Mouse (Mus musculus) thymus, adult 2 months (tissue): ENCODE measurements around the gene Opa3. TPM values are rescaled to one million over a fixed set of nuclear protein-coding genes. Genes with fewer than 3 reads are reported as not detected.
A peak's percentile ranks its signal among the peaks of the same experiment; 100 is the strongest.

Experiments used
- DNase-seq: peaks from one replicate; pipeline ENCODE4 v3.0.0; 2021
- H3K27ac ChIP-seq: fragments of 200-500 bp; 2 replicates; pipeline ENCODE4 v1.5.1; 2012; ENCODE audit warnings: low read length, control low read depth; ENCODE audit not compliant: control insufficient read depth, insufficient read depth
- H3K27me3 ChIP-seq: fragments of 200-500 bp; 2 replicates; pipeline ENCODE4 v1.6.1; 2012; ENCODE audit warnings: mild to moderate bottlenecking, low read length, moderate library complexity, mixed read lengths; ENCODE audit not compliant: control insufficient read depth, insufficient read depth
- H3K36me3 ChIP-seq: fragments of 200-500 bp; 2 replicates; pipeline ENCODE4 v1.6.1; 2012; ENCODE audit warnings: mild to moderate bottlenecking, low read length, moderate library complexity; ENCODE audit not compliant: control insufficient read depth, insufficient read depth
- H3K4me1 ChIP-seq: fragments of 200-500 bp; replicated peaks from 2 replicates; pipeline ENCODE4 v1.6.1; 2012; ENCODE audit warnings: low read length; ENCODE audit not compliant: control insufficient read depth, insufficient read depth
- H3K4me3 ChIP-seq: fragments of 200-500 bp; 2 replicates; pipeline ENCODE4 v1.5.1; 2012; ENCODE audit warnings: mild to moderate bottlenecking, low read length, control low read depth, moderate library complexity; ENCODE audit not compliant: control insufficient read depth, insufficient read depth
- CTCF ChIP-seq: fragments of 200-500 bp; IDR thresholded peaks from 2 replicates; pipeline ENCODE4 v1.5.1; 2012; ENCODE audit warnings: mild to moderate bottlenecking, control low read depth, low read length, moderate library complexity, borderline replicate concordance; ENCODE audit not compliant: control insufficient read depth, poor library complexity, insufficient read depth; ENCODE audit errors: extremely low read depth
- POLR2A ChIP-seq: fragments of 200-500 bp; IDR thresholded peaks from 2 replicates; pipeline ENCODE4 v1.6.1; 2012; ENCODE audit warnings: mild to moderate bottlenecking, low read length, control low read depth, moderate library complexity; ENCODE audit not compliant: control insufficient read depth, poor library complexity, insufficient read depth; ENCODE audit errors: extremely low read depth
- WGBS: fragments of 180-500 bp; shearing (Covaris S2); methylation state at CpG from one replicate; pipeline ENCODE4 v1.1.7; 2018; 5-methylcytosine and 5-hydroxymethylcytosine counted together
- polyA plus RNA-seq: library from polyadenylated mRNA; depleted of rRNA; stranded (reverse); fragments of >200 nt; gene quantifications from 2 replicates; pipeline ENCODE4 v1.2.3, GENCODE M21; 2012

Gene Opa3
- polyA plus RNA-seq, 1 experiment, result 46.5 TPM

GRCm38 (mm10) chr7:19267051-19267450 lies 38.9 kb downstream of the Opa3 start:
- no peak for DNase-seq
- TF ChIP-seq POLR2A, result no peak
- TF ChIP-seq CTCF, result no peak
- H3K27ac ChIP-seq, result 0 out of 2 replicates have a peak overlapping the region, but pooled peaks have one; percentile 7
- H3K4me3 ChIP-seq, result no peak overlapping the region
- WGBS, result 39% methylated on average over 10 of the region's 10 CpGs
- H3K27me3 ChIP-seq, result no peaks in the 10 kb centered on the region
- peaks cover 51% of the 10 kb centered on the region for H3K4me1 ChIP-seq
- peaks cover 17% of the 10 kb centered on the region; the same call in 1 of the 2 replicates for H3K36me3 ChIP-seq

DNA sequence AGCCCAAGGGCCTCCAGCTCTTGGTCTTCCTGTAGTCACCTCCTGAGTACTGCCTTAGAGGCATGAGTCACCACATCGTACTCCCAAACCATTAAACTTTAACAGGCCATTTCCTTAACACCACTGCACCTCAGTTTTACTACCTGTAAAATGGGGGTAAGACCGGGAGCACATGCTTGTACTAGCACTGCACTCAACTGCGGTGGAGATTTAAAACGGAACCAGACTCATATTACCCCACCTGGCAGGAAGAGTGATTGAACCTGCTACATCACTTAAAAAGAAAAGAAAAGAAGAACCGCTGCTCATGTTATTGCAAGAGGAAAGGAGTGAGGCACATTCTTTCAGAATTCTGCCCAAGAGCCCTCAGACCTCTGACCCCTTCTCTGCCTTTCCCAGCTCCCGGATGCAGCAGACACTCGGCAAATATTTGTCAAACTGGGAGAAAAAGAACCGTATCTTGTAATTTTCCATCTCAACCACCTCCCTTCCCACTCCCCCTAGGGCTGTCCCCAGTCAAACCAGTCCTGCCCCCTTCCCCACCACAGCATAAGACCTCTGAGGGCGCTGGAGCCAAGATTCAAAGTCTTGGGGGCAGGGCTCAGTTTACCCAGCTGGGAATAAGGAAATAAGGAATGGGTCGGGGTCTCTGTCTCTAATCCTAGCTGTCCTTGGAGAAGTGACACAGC lies 41.0 kb downstream of the Opa3 start:
- Histone ChIP-seq H3K36me3 (peaks cover 4% of the 10 kb centered on the region; the same call in 1 of the 2 replicates), H3K27ac (peak overlapping the region; percentile 74; the same call in 1 of the 2 replicates), H3K4me1 (peaks cover 54% of the 10 kb centered on the region), H3K27me3 (no peaks in the 10 kb centered on the region), H3K4me3 (peak overlapping the region; percentile 27)
- TF ChIP-seq POLR2A, result no peak
- no peak for TF ChIP-seq CTCF
- no peak for DNase-seq
- 9% methylated on average over 10 of the region's 10 CpGs for WGBS

DNA sequence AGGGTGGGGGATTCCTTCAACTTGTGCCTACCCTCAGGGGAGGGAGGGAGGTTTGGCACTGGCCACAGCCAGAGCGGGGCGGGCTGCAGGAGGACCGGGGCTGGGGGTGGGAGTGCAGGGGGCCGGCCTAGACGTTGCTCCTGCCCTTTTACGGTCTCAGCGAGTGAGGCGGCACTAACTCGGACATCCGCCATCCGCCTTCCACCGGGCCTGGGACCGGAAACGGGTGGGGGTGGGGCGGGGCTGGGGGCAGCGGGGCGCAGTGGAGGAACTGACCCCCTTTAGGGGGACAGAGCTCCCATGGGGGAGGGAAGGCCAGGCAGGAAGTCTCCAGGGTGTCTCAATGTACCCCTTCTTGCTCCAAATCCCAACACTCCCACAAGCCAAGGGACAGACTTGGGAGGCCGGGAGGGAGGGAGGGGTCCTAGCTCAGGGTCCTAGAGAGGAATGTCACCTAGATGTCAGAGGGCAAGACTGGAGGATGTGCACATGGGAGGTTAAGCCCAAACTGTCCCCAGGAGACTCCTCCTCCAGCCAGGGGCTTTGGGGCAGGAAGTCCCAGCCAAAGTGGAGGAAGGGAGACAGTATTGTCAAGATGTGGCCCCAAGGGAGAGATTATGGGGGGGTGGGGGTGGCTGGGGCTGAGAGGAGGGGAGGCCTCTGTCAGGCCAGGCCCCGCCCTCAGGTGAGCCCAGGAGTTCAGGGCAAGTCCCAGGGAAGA lies 41.7 kb downstream of the Opa3 start:
- Histone ChIP-seq H3K27ac (peak overlapping the region; percentile 77; the same call in 1 of the 2 replicates), H3K27me3 (no peaks in the 10 kb centered on the region), H3K36me3 (no peaks in the 10 kb centered on the region), H3K4me1 (peaks cover 53% of the 10 kb centered on the region), H3K4me3 (peak overlapping the region; percentile 90)
- peak; percentile 27 for DNase-seq
- no peak for TF ChIP-seq CTCF
- no peak for TF ChIP-seq POLR2A
- WGBS, result 3% methylated on average over 19 of the region's 19 CpGs

DNA sequence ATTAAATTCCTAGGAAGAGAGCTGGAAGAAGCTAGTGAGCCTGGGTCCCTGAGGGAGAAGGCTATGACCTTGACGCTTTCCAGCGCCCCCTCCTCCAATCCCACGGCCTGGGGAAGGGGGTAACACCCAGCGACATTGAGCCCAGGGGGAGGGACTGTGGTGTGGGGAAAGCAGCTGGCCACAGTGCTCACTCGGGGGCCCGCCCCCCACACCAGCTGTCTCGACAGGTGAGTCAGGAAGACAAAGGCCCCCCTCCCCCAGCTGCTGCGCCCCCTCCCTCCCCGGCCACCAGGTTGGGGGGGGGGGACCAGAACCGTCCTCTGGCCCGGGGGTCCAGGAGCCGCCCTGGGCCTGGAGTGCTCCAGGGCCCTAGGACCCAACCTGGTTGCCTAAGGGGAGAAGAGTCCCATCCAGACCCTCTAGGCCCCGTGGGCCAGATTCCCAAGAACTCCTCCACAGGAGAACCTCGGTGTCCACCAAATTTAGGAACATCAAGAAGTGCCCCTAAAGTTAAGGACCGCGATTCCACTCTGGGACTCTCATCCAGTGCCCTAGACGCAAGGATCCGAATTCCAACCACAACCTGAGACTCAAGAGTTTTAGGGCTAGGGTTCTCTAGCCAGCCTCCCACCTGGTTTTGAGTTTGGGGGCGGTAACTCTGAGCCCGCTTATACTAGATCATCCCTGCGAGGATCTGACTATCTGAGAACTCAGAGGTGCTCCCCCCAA lies 42.5 kb downstream of the Opa3 start:
- Histone ChIP-seq H3K36me3 (no peaks in the 10 kb centered on the region), H3K27me3 (no peaks in the 10 kb centered on the region), H3K4me3 (peak overlapping the region; percentile 90), H3K27ac (peak overlapping the region; percentile 77), H3K4me1 (peaks cover 46% of the 10 kb centered on the region)
- DNase-seq, result peak; percentile 52
- TF ChIP-seq CTCF (no peak), POLR2A (no peak)
- WGBS, result under 1% methylated on average over 21 of the region's 21 CpGs

- H3K4me3 ChIP-seq, result peak within 1 kb of the TSS; percentile 90
- H3K27me3 ChIP-seq, result no peaks in the 10 kb centered on the region
- TF ChIP-seq POLR2A (peak; percentile 85; the same call in 1 of the 2 replicates), CTCF (no peak)
- no peaks in the 10 kb centered on the region for H3K36me3 ChIP-seq
- WGBS, result under 1% methylated on average over 62 of the region's 62 CpGs
- DNase-seq, result peak; percentile 88
- peaks cover 38% of the 10 kb centered on the region for H3K4me1 ChIP-seq
- peak within 1 kb of the TSS; percentile 83 for H3K27ac ChIP-seq
Measured at GRCm38 (mm10) chr7:19271238-19272172, 43.4 kb downstream of the Opa3 start, which contains the start of gene Vasp. Vasp (minus strand) TSS chr7:19271817.
